Mouse (Mus musculus) midbrain, postnatal 0 days (tissue): ENCODE measurements around the gene Pdlim4. TPM values are rescaled to one million over a fixed set of nuclear protein-coding genes. Genes with fewer than 3 reads are reported as not detected.
A peak's percentile ranks its signal among the peaks of the same experiment; 100 is the strongest.
"Not testable (repeated sequence)": the region's sequence is repeated elsewhere in the genome, so short reads cannot be mapped to it uniquely, and the experiment has no call there.

ENCODE experiments used
- ATAC-seq: fragments of 200-750 bp; cut with Nextera tagmentation; 2 replicates; pipeline ENCODE4 v1.8.0; 2017; ENCODE audit warnings: moderate number of reproducible peaks, mild to moderate bottlenecking, moderate TSS enrichment, moderate library complexity; ENCODE audit not compliant: low FRiP score
- DNase-seq: peaks from one replicate; pipeline ENCODE4 v3.0.0-alpha.2; 2015; ENCODE audit warnings: low spot score
- H3K27ac ChIP-seq: fragments of 300-500 bp; sonication (generic); 2 replicates; pipeline ENCODE4 v1.5.1; 2014; ENCODE audit warnings: low read depth, mild to moderate bottlenecking, low read length, mixed read lengths
- H3K27me3 ChIP-seq: fragments of 300-500 bp; sonication (generic); 2 replicates; pipeline ENCODE4 v1.6.1; 2014; ENCODE audit warnings: low read length, control low read depth, mixed read lengths; ENCODE audit not compliant: insufficient read depth
- H3K36me3 ChIP-seq: fragments of 300-500 bp; sonication (generic); 2 replicates; pipeline ENCODE4 v1.6.1; 2014; ENCODE audit warnings: low read length, control low read depth, mixed read lengths; ENCODE audit not compliant: insufficient read depth
- H3K4me1 ChIP-seq: fragments of 300-500 bp; sonication (generic); 2 replicates; pipeline ENCODE4 v1.6.1; 2014; ENCODE audit warnings: mild to moderate bottlenecking, control low read depth, antibody characterized with exemption, low read length, mixed read lengths; ENCODE audit not compliant: insufficient read depth
- H3K4me2 ChIP-seq: fragments of 300-500 bp; sonication (generic); 2 replicates; pipeline ENCODE4 v1.6.1; 2014; ENCODE audit warnings: low read depth, mild to moderate bottlenecking, low read length, mixed read lengths; ENCODE audit not compliant: poor library complexity, severe bottlenecking
- H3K4me3 ChIP-seq: fragments of 300-500 bp; sonication (generic); 2 replicates; pipeline ENCODE4 v1.5.1; 2014; ENCODE audit warnings: low read depth, mild to moderate bottlenecking, low read length, moderate library complexity
- H3K9ac ChIP-seq: fragments of 300-500 bp; sonication (generic); replicated peaks from 2 replicates; pipeline ENCODE4 v1.6.1; 2014; ENCODE audit warnings: mild to moderate bottlenecking, low read length, moderate library complexity, mixed read lengths; ENCODE audit not compliant: poor library complexity, severe bottlenecking
- H3K9me3 ChIP-seq: fragments of 300-500 bp; sonication (generic); 2 replicates; pipeline ENCODE4 v1.6.1; 2016; ENCODE audit warnings: low read length, control low read depth
- CTCF ChIP-seq: IDR thresholded peaks from 2 replicates; pipeline ENCODE4 v1.5.1; 2016; ENCODE audit warnings: antibody characterized with exemption, mild to moderate bottlenecking
- WGBS: fragments of 180-500 bp; shearing (Covaris S2); extraction: QIAGEN DNeasy Blood & Tissue Kit; methylation state at CpG from one replicate; pipeline ENCODE4 v1.1.7; 2014; 5-methylcytosine and 5-hydroxymethylcytosine counted together
- polyA plus RNA-seq: library from polyadenylated mRNA; unstranded; fragments of >200 nt; fragmentation: Nextera tagmentation; extraction: Ambion mirVana; gene quantifications from 2 replicates; pipeline ENCODE4 v1.2.1, GENCODE M21; 2015
- total RNA-seq: library from RNA; depleted of rRNA; stranded (reverse); fragments of >200 nt; gene quantifications from 2 replicates; pipeline ENCODE4 v1.2.3, GENCODE M21; 2014; rRNA removed

The Pdlim4 gene
- total and polyA plus RNA-seq, 2 experiments from 2014 or later = 31.7 to 32.8 TPM

DNA sequence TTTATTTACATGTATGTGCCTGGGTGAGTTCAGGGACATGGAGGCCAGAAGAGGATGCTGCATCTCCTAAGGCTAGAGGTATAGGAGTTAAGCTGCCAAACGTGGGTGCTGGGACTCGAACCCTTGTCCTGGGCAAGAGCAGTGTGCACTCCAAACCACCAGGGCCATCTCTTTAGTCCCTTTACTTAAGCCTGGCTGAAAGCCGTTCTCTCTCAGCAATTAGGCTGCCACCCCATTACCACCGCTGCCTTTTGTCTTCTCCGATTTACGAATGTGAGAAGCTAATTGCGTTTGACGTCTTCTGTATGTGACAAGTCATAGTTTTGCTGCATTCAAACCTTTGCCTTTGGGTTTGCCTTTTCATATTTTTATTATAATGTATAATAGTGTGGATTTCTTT is 52.8 kb downstream of the Pdlim4 start:
- DNase-seq = no peak
- no peak for TF ChIP-seq CTCF
- no peaks in the 10 kb centered on the region for H3K36me3 ChIP-seq
- H3K4me2 ChIP-seq = no peak overlapping the region
- no peak overlapping the region for H3K27ac ChIP-seq
- H3K4me1 ChIP-seq = no peaks in the 10 kb centered on the region
- WGBS = 73% methylated on average over 8 of the region's 8 CpGs
- ATAC-seq = no peak
- H3K27me3 ChIP-seq = no peaks in the 10 kb centered on the region
- H3K9ac ChIP-seq = no peak overlapping the region
- H3K9me3 ChIP-seq = no peaks in the 10 kb centered on the region
- H3K4me3 ChIP-seq = no peak overlapping the region

DNA sequence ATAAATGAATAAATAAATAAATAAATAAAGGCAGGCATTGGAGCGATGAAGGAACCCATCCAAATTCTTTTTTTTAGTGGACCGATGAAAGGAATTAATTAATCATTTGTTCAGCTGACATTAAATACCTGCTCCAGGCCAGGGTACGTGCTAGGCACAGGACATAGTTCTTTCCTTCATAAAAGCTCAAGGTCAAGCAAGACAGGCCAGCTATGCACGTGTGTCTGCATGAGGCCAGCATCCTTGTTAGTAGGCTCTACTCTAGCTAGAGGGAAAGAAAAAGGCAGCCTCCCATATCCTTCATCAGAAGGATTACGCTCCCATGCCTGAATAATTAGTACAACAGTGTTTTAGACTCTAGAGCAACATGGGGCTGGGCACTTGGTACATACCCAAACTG is 55.9 kb downstream of the Pdlim4 start:
- Histone ChIP-seq H3K4me1 (no peaks in the 10 kb centered on the region), H3K9ac (no peak overlapping the region), H3K36me3 (no peaks in the 10 kb centered on the region), H3K4me2 (no peak overlapping the region), H3K27ac (no peak overlapping the region), H3K9me3 (no peaks in the 10 kb centered on the region), H3K27me3 (no peaks in the 10 kb centered on the region), H3K4me3 (no peak overlapping the region)
- no peak for TF ChIP-seq CTCF
- ATAC-seq = no peak
- WGBS = 89% methylated on average over 5 of the region's 5 CpGs
- DNase-seq = no peak

DNA sequence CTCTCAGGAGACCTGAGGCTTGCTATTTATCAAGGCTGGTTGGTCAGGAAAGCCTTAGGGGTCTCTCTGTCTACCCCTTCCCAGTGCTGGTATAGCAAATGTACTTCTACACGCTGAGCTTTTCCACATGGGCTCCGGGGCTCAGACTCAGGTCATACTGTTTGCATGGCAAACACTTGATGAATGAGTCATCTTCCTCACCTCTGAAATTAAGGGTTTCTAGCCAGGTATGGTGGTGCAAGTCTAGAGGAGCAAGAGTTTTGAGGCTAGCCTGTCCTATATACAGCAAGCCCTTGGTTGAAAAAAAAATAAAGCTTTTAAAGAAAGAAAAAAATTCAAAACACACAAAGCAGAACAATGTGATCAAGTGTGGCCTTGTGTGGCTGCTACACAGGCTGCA is 57.6 kb downstream of the Pdlim4 start:
- Histone ChIP-seq H3K36me3 (no peaks in the 10 kb centered on the region), H3K4me1 (no peaks in the 10 kb centered on the region), H3K9me3 (no peaks in the 10 kb centered on the region), H3K9ac (no peak overlapping the region), H3K27ac (no peak overlapping the region), H3K4me2 (no peak overlapping the region), H3K27me3 (no peaks in the 10 kb centered on the region), H3K4me3 (no peak overlapping the region)
- TF ChIP-seq CTCF = no peak
- DNase-seq (no peak), ATAC-seq (no peak)
- 94% methylated on average over 2 of the region's 2 CpGs for WGBS

DNA sequence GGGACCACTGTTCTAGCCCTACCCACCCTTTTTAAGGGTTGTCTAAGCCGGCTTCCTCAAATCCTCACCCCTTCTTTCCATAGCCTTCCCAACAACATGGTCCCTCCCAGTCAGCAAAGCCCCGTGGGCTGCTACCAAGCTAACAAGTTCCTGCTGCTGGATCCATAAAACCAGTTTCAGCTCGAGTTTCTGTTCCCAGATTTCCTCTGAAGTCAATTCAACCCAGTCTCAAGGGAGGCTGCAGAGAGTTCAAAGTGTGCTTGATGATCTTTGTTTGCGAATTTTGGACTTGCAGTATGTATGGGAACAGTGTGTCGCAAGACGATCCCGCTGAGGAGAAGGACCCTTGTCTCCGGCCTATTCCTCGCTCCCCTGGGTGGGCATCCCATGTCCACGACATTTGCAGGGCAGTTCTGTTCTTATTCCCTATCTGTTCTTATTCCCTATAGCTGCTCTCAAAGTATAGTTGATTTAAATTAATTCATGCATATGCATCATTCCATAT is 60.3 kb downstream of the Pdlim4 start:
- ATAC-seq (no peak), DNase-seq (no peak)
- Histone ChIP-seq H3K9ac (no peak overlapping the region), H3K36me3 (no peaks in the 10 kb centered on the region), H3K4me3 (no peak overlapping the region), H3K27ac (no peak overlapping the region), H3K4me1 (no peaks in the 10 kb centered on the region), H3K27me3 (no peaks in the 10 kb centered on the region), H3K4me2 (no peak overlapping the region), H3K9me3 (no peaks in the 10 kb centered on the region)
- WGBS = 84% methylated on average over 10 of the region's 10 CpGs
- no peak for TF ChIP-seq CTCF

DNA sequence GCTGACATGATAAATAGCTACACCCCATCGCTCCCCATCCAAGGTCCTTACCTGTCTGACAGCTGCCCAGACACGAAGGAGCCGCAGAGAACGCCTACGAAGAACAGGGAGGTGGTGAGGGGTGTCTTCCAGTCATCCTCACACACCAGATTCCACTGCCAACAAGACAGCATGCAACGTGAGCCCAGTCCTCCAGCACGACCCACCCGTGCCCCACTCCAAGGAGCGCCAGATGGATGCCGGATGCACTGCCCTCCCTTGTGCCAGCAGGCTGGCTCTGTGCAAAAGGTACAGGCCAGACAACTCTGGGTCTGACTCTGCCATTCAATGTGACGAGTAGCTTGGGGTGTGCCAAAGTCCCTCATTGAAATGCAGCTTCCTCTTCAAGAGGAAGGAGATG is 61.1 kb downstream of the Pdlim4 start:
- Histone ChIP-seq H3K9me3 (no peaks in the 10 kb centered on the region), H3K4me2 (no peak overlapping the region), H3K27ac (no peak overlapping the region), H3K9ac (no peak overlapping the region), H3K4me3 (no peak overlapping the region), H3K27me3 (no peaks in the 10 kb centered on the region), H3K4me1 (no peaks in the 10 kb centered on the region), H3K36me3 (no peaks in the 10 kb centered on the region)
- 87% methylated on average over 11 of the region's 11 CpGs for WGBS
- no peak for TF ChIP-seq CTCF
- DNase-seq (peak; percentile 49), ATAC-seq (no peak)

DNA sequence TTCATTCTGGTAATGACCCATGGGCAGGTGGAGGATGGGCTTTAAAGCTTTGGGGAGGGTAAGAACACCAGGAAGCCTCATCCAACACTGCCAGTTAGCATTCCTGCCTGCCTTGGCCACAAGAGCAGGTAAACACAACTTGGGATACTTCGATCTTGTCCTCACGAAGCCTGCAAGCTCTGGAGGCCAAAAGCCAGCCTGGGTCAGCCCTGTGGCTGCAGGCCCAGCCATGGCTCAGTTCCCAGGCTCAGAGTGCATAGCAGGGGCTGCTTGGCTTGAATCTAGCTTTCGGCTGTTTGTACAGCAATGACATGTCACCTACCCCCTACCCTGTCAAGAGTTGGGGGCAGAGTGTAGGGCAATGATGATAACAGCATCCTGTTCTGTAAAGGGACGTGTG is 61.9 kb downstream of the Pdlim4 start:
- 69% methylated on average over 4 of the region's 4 CpGs for WGBS

DNA sequence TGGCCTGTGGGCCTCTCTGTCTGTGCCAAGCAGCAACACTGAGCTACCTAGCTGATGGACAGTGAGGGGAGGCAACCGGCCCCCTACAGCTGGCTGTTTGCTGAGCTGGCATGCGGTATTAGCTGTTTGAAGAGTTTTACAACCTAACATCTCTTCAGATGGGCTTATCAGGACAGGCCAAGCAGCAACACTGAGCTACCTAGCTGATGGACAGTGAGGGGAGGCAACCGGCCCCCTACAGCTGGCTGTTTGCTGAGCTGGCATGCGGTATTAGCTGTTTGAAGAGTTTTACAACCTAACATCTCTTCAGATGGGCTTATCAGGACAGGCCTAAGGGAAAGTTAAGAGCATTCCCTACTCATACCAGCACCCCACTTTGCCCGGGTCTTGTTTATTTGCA is 62.5 kb downstream of the Pdlim4 start:
- not testable (repeated sequence) for H3K4me3 ChIP-seq, H3K4me1 ChIP-seq, H3K9me3 ChIP-seq, H3K36me3 ChIP-seq, DNase-seq, ATAC-seq, H3K9ac ChIP-seq, H3K27me3 ChIP-seq, H3K4me2 ChIP-seq, H3K27ac ChIP-seq
- WGBS = 88% methylated on average over 4 of the region's 5 CpGs

More for the DNA sequence above, 61.9 kb downstream of the Pdlim4 start:
- DNase-seq (peak; percentile 43), ATAC-seq (no peak)
- TF ChIP-seq CTCF = no peak
- no peak overlapping the region for H3K4me2 ChIP-seq
- no peaks in the 10 kb centered on the region for H3K36me3 ChIP-seq
- H3K9ac ChIP-seq = no peak overlapping the region
- no peaks in the 10 kb centered on the region for H3K4me1 ChIP-seq
- no peak overlapping the region for H3K27ac ChIP-seq
- no peaks in the 10 kb centered on the region for H3K9me3 ChIP-seq
- no peak overlapping the region for H3K4me3 ChIP-seq
- H3K27me3 ChIP-seq = no peaks in the 10 kb centered on the region

Other genes with a start within 250 kb of the Pdlim4 start
- gene Gm12216, start 209.8 kb downstream of the Pdlim4 start, total RNA-seq = not detected in 2 replicates
- gene Gm12216, start 209.8 kb downstream of the Pdlim4 start, polyA plus RNA-seq = 0.65 and 0.85 TPM in 2 replicates
- gene Slc22a5, start 177.4 kb downstream of the Pdlim4 start, total RNA-seq = 13.2 and 13.6 TPM in 2 replicates
- gene Slc22a5, start 177.4 kb downstream of the Pdlim4 start, polyA plus RNA-seq = 12.8 and 13.0 TPM in 2 replicates
- 4.4 and 6.7 TPM in 2 replicates for gene Slc22a21, start 88.7 kb downstream of the Pdlim4 start, total RNA-seq
- 4.7 and 5.9 TPM in 2 replicates for gene Slc22a21, start 88.7 kb downstream of the Pdlim4 start, polyA plus RNA-seq
- 6.2 and 8.3 TPM in 2 replicates for gene Slc22a4, start 40.9 kb downstream of the Pdlim4 start, total RNA-seq
- gene Slc22a4, start 40.9 kb downstream of the Pdlim4 start, polyA plus RNA-seq = 7.8 and 8.7 TPM in 2 replicates
- 8.9 and 16.4 TPM in 2 replicates for gene P4ha2, start 31.1 kb upstream of the Pdlim4 start, total RNA-seq
- 8.6 and 8.7 TPM in 2 replicates for gene P4ha2, start 31.1 kb upstream of the Pdlim4 start, polyA plus RNA-seq
- not detected in 2 replicates for gene Csf2, start 180.7 kb upstream of the Pdlim4 start, total RNA-seq
- gene Csf2, start 180.7 kb upstream of the Pdlim4 start, polyA plus RNA-seq = not detected in 2 replicates
- not detected in 2 replicates for gene Il3, start 198.3 kb upstream of the Pdlim4 start, total RNA-seq
- not detected in 2 replicates for gene Il3, start 198.3 kb upstream of the Pdlim4 start, polyA plus RNA-seq
- gene Acsl6, start 234.8 kb upstream of the Pdlim4 start, total RNA-seq = 61.9 and 64.0 TPM in 2 replicates
- gene Acsl6, start 234.8 kb upstream of the Pdlim4 start, polyA plus RNA-seq = 52.6 and 56.2 TPM in 2 replicates